Mouse (Mus musculus) embryonic stem cell, embryonic (primary cell): ENCODE results near the gene Cel.

Experiments
- CTCF ChIA-PET, 4 experiments: fragments of 300-600 bp in 2 of 4; fragments of 350-600 bp in 2 of 4; sonication (Branson Sonifier 250); formaldehyde crosslinking; loops; one replicate each; lab custom pipeline; 2022; ENCODE audit warnings: inconsistent platforms in 2 of 4; lab: Charles Lee
- POLR2A ChIA-PET, 4 experiments: fragments of 300-600 bp in 2 of 4; fragments of 350-600 bp in 2 of 4; sonication (Branson Sonifier 250); formaldehyde crosslinking; loops; one replicate each; lab custom pipeline; 2022; ENCODE audit warnings: antibody characterized with exemption in 4 of 4, inconsistent platforms in 1 of 4; lab: Charles Lee

The Cel gene

GRCm38 (mm10) chr2:28564380-28564779 lies 1.2 kb upstream of the Cel start:
- ChIA-PET CTCF (interaction anchor here in 3 of 4 experiments (0.6 to 1.7 kb wide), 8 partner anchors 14 to 488 kb away, joined by 3 to 5 read pairs (median 4); partner anchors contain the start of genes Gfi1b (in 1 of the 3) and Gtf3c5 (in 1 of the 3)), POLR2A (interaction anchor here in 3 of 4 experiments (0.6 to 2.1 kb wide), 12 partner anchors 9 to 67 kb away, joined by 3 to 8 read pairs (median 4); partner anchors contain the start of gene Gfi1b (in 1 of the 3))

- ChIA-PET POLR2A (interaction anchor here in 3 of 4 experiments (0.6 to 2.1 kb wide), 10 partner anchors 14 to 67 kb away, joined by 3 to 8 read pairs (median 4); partner anchors contain the start of gene Gfi1b (in 1 of the 3)), CTCF (interaction anchor here in 3 of 4 experiments (0.6 to 1.7 kb wide), 8 partner anchors 14 to 489 kb away, joined by 3 to 5 read pairs (median 4); partner anchors contain the start of genes Gfi1b (in 1 of the 3) and Gtf3c5 (in 1 of the 3))
Measured at GRCm38 (mm10) chr2:28563830-28564229, 627 bp upstream of the Cel start.

GRCm38 (mm10) chr2:28557452-28557851 lies 5.8 kb downstream of the Cel start:
- POLR2A ChIA-PET = interaction anchor here in 1 of 4 experiments (1.9 kb wide), 1 partner anchor 20 kb away, joined by 5 read pairs; no protein-coding TSS in a partner anchor
- CTCF ChIA-PET = interaction anchor here in 1 of 4 experiments (2.0 kb wide), 1 partner anchor 40 kb away, joined by 5 read pairs; no protein-coding TSS in a partner anchor

- ChIA-PET POLR2A (interaction anchor here in 2 of 4 experiments (0.5 to 0.9 kb wide), 2 partner anchors 11 to 24 kb away, joined by 3 read pairs; no protein-coding TSS in a partner anchor), CTCF (interaction anchor here in 1 of 4 experiments (0.6 to 0.9 kb wide), 2 partner anchors 35 to 88 kb away, joined by 3 read pairs; no protein-coding TSS in a partner anchor)
Measured at GRCm38 (mm10) chr2:28552301-28552700, 10.9 kb downstream of the Cel start.

DNA sequence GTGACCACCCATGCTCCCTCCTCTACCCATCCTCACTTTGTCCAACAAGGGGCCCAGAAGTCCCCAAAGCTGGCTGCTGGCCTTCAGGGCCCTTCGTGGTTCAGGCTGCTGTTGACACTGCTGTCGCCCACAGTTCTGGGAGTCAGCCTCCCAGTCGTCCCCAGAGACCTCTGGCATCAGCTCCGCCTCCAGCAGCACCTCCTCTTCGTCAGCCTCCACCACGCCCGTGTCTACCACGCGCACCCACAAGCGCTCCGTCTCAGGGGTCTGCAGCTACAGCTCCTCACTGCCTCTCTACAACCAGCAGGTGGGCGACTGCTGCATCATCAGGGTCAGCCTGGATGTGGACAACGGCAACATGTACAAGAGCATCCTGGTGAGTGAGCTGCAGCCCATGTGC lies 14.0 kb downstream of the Cel start:
- POLR2A ChIA-PET = interaction anchor here in 3 of 4 experiments (0.8 to 4.0 kb wide), 10 partner anchors 12 to 74 kb away, joined by 3 to 24 read pairs (median 4); partner anchors contain the start of gene Gtf3c5 (in 1 of the 3)
- CTCF ChIA-PET = interaction anchor here (0.7 to 8.4 kb wide), 17 partner anchors 10 to 114 kb away, joined by 3 to 60 read pairs (median 4); partner anchors contain the start of gene Gtf3c5 (in 3 of the 4)

DNA sequence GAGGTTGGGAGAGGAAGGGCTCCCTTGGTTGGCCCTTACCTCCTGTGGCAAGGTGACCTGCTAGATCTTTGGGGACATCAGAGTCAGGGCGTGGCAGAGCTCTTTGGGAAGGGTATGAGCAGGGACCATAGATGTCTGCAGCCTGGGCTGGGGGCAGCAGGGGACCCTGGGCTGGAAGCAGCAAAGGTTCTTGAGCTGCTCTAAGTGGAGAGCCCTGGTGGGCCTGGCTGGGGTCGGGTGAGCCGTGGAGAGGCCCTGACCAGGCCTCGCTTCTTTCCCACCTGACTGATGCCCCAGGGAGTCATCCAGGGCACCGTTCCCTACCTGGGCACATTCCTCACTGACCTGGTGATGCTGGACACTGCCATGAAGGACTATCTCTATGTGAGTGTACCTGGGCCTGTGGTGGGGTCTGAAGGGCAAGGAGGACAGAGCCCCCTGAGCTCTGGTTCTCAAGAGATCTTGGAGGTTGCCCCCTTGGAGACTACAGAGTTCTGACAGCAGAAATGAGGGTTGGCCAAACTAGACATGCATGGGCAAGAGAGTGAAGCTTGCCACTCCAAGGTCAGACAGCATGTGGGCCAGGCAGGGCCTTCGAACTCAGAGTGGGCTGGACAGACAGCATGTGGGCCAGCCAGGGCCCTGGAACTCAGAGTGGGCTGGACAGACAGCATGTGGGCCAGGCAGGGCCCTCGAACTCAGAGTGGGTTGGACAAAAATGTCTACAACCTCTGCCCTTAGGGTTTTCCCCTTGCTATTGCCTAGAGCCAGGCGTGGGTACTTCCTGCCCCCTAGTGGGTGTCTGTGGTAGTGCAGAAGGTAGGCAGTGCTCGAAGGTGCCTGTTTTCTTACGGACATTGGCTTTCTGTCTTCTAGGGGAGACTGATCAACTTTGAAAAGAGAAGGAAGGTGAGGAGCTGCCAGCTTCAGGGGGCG lies 15.7 kb downstream of the Cel start:
- ChIA-PET POLR2A (interaction anchor here in 3 of 4 experiments (1.0 to 4.0 kb wide), 8 partner anchors 12 to 75 kb away, joined by 3 to 24 read pairs (median 6); no protein-coding TSS in a partner anchor), CTCF (interaction anchor here (0.6 to 8.4 kb wide), 25 partner anchors 9 to 1161 kb away, joined by 3 to 60 read pairs (median 5); partner anchors contain the start of genes Gtf3c5 (in 1 of the 4) and Ralgds (in 1 of the 4))

GRCm38 (mm10) chr2:28546560-28546959 lies 16.6 kb downstream of the Cel start:
- CTCF ChIA-PET = interaction anchor here (0.6 to 8.4 kb wide), 15 partner anchors 9 to 126 kb away, joined by 3 to 60 read pairs (median 5); partner anchors contain the start of gene Ralgds (in 1 of the 4)
- POLR2A ChIA-PET = interaction anchor here in 3 of 4 experiments (0.9 to 4.0 kb wide), 7 partner anchors 11 to 30 kb away, joined by 3 to 24 read pairs (median 7); no protein-coding TSS in a partner anchor

- ChIA-PET POLR2A (interaction anchor here (0.8 to 4.0 kb wide), 13 partner anchors 11 to 34 kb away, joined by 3 to 24 read pairs (median 4); no protein-coding TSS in a partner anchor), CTCF (interaction anchor here (0.6 to 8.4 kb wide), 9 partner anchors 8 to 117 kb away, joined by 3 to 60 read pairs (median 10); partner anchors contain the start of gene Ralgds (in 1 of the 4))
Measured at GRCm38 (mm10) chr2:28545976-28546375, 17.2 kb downstream of the Cel start.

GRCm38 (mm10) chr2:28543894-28544293 lies 19.3 kb downstream of the Cel start:
- POLR2A ChIA-PET = interaction anchor here (0.6 to 1.0 kb wide), 5 partner anchors 11 to 899 kb away, joined by 3 to 5 read pairs (median 3); no protein-coding TSS in a partner anchor
- CTCF ChIA-PET = interaction anchor here in 2 of 4 experiments (1.3 to 8.4 kb wide), 3 partner anchors 26 to 32 kb away, joined by 3 to 60 read pairs (median 3); no protein-coding TSS in a partner anchor

- CTCF ChIA-PET = no interaction called here
- POLR2A ChIA-PET = interaction anchor here in 2 of 4 experiments (0.7 to 1.3 kb wide), 2 partner anchors 11 to 16 kb away, joined by 3 to 5 read pairs; no protein-coding TSS in a partner anchor
Measured at GRCm38 (mm10) chr2:28540587-28541227, 22.5 kb downstream of the Cel start.

DNA sequence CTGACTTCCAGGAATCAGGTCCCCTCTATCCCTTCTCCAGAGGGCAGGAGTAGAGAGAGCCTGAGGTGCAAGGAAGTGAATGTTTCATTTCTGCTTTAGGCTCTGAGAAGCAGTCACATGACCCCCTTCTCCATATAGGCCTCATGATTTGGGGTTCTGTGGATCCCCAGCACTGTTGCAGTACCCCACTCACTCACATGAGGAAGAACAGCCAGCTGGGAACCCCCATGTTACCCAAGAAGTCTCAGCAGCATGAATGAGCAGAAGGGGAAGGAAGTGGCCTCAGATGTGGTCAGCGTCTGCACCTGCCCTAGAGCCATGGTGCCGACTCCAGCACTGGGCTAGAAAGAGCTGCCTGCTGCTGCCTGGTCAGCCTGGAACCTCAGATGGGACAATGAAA lies 23.3 kb downstream of the Cel start:
- POLR2A ChIA-PET = interaction anchor here in 1 of 4 experiments (1.3 kb wide), 1 partner anchor 11 kb away, joined by 3 read pairs; no protein-coding TSS in a partner anchor
- CTCF ChIA-PET = interaction anchor here in 1 of 4 experiments (2.0 kb wide), 1 partner anchor 9 kb away, joined by 8 read pairs; no protein-coding TSS in a partner anchor

GRCm38 (mm10) chr2:28539206-28539605 lies 24.0 kb downstream of the Cel start:
- CTCF ChIA-PET = interaction anchor here (0.8 to 2.0 kb wide), 9 partner anchors 9 to 169 kb away, joined by 3 to 9 read pairs (median 6); no protein-coding TSS in a partner anchor

DNA sequence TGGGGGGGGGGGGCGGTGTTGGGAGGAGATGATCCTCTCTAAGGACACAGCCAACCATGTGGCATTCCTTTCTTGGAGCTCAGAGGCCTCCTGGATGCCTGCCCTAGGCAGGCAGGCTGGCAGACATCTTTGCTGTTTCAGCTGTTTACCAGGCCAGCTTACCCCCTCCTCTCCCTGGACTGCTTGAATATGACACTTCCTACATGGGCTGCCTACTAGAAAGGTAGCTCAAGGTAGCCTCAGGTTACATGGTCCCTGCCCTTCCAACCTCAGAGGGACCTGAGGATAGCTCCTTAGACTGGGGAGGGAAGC lies 24.4 kb downstream of the Cel start:
- CTCF ChIA-PET = interaction anchor here (0.6 to 2.0 kb wide), 11 partner anchors 9 to 169 kb away, joined by 3 to 9 read pairs (median 6); no protein-coding TSS in a partner anchor
- POLR2A ChIA-PET = interaction anchor here in 3 of 4 experiments (0.6 to 2.7 kb wide), 9 partner anchors 10 to 44 kb away, joined by 3 to 11 read pairs (median 4); partner anchors contain the start of gene Gtf3c5 (in 1 of the 3)

More at GRCm38 (mm10) chr2:28539206-28539605, 24.0 kb downstream of the Cel start:
- POLR2A ChIA-PET = interaction anchor here in 3 of 4 experiments (1.0 to 2.7 kb wide), 8 partner anchors 10 to 44 kb away, joined by 3 to 11 read pairs (median 4); partner anchors contain the start of gene Gtf3c5 (in 1 of the 3)

DNA sequence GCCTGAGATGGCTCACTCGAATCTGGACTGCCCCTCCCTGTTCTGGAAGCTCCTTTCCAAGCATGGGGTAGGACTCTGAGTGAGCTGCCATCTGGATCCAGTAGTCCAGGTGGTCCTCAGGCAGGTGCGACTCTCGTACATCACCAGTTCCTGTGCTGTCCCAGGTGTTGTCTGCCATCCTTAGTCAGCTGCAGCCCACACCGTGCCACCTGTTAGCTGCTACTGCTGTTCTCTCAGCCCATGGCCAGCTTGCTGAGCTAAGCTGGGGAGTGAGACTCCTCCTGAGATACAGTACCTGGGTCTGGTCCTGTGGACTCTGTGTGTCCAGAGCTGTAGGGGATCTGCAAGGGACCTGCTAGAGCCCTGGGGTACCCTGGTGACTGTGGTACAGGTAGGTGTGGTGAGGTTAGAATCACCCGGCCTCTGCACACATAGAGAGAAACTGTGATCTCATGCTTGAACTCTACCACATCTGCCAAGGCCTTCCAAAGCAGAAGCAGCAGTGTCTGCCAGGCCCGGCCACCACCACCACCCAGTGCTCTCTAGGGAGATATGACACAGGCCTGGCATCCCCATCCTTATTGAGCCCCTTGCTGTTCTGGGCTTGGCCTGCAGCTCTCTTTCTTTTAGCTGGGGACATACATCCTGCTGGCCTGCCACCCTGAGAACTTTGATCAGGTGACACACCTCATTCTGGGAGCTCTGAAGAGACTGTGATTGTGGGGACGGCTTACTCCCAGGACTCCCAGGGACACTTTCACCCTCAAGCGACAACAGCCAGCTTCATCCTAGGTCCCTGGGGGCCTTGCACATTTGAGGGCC lies 25.0 kb downstream of the Cel start:
- ChIA-PET POLR2A (interaction anchor here in 3 of 4 experiments (0.5 to 2.7 kb wide), 17 partner anchors 9 to 102 kb away, joined by 3 to 11 read pairs (median 4); partner anchors contain the start of genes Gtf3c5 (in 1 of the 3) and Tsc1 (in 1 of the 3)), CTCF (interaction anchor here (0.6 to 2.3 kb wide), 19 partner anchors 8 to 168 kb away, joined by 3 to 9 read pairs (median 4); partner anchors contain the start of gene Gtf3c5 (in 1 of the 4))

GRCm38 (mm10) chr2:28537634-28537920 lies 25.6 kb downstream of the Cel start:
- ChIA-PET CTCF (interaction anchor here (0.8 to 2.3 kb wide), 10 partner anchors 9 to 73 kb away, joined by 3 to 9 read pairs (median 4); partner anchors contain the start of gene Gtf3c5 (in 1 of the 4)), POLR2A (interaction anchor here in 3 of 4 experiments (0.5 to 2.7 kb wide), 13 partner anchors 7 to 103 kb away, joined by 3 to 8 read pairs (median 4); partner anchors contain the start of genes Gtf3c5 (in 1 of the 3) and Tsc1 (in 1 of the 3))
